Mouse (Mus musculus): ENCODE measurements around the gene Slc30a6. TPM values are rescaled to one million over a fixed set of nuclear protein-coding genes. Genes with fewer than 3 reads are reported as not detected.

Slc30a6 gene
- polyA plus RNA-seq, 1 experiment from 2014 or later: 20.8 TPM

Other genes starting within 250 kb of the Slc30a6 start
- 108 and 111 TPM in 2 replicates for gene Memo1, start 100.1 kb upstream of the Slc30a6 start, polyA plus RNA-seq (2015; fragmentation: Nextera tagmentation; extraction: Ambion mirVana)
- 198 and 225 TPM in 2 replicates for gene Dpy30, start 71.7 kb upstream of the Slc30a6 start, polyA plus RNA-seq (2015; fragmentation: Nextera tagmentation; extraction: Ambion mirVana)
- 6.2 and 6.4 TPM in 2 replicates for gene Spast, start 56.6 kb upstream of the Slc30a6 start, polyA plus RNA-seq (2015; fragmentation: Nextera tagmentation; extraction: Ambion mirVana)
- gene Nlrc4, start 63.5 kb downstream of the Slc30a6 start, polyA plus RNA-seq (2015; fragmentation: Nextera tagmentation; extraction: Ambion mirVana): 0.20 and 0.32 TPM in 2 replicates
- gene Yipf4, start 93.9 kb downstream of the Slc30a6 start, polyA plus RNA-seq (2015; fragmentation: Nextera tagmentation; extraction: Ambion mirVana): 62.4 and 77.0 TPM in 2 replicates
- gene Birc6, start 132.7 kb downstream of the Slc30a6 start, polyA plus RNA-seq (2015; fragmentation: Nextera tagmentation; extraction: Ambion mirVana): 38.1 and 43.0 TPM in 2 replicates